Comparison of ENCODE assay signal across 8 mouse cellular contexts in genomic region chr3:86547251-86547791, GRCm38 (mm10). TPM values are rescaled to one million over a fixed set of nuclear protein-coding genes. Genes with fewer than 3 reads are reported as not detected.
DNase-seq lines count a peak whose midpoint lies in the region; ATAC-seq lines count a peak whose summit lies in the region.

No protein-coding gene starts in this region.

- peaks cover 29% of the 10 kb centered on the region for H3K4me1 ChIP-seq in heart, embryonic 15.5 days (replicated peaks)
- peaks cover 29% of the 10 kb centered on the region for H3K4me1 ChIP-seq in liver, embryonic 12.5 days

- peak overlapping the region; percentile 51 for H3K9ac ChIP-seq in heart, embryonic 15.5 days
- H3K9ac ChIP-seq in liver, embryonic 12.5 days: no peak overlapping the region

- no peak overlapping the region for H3K27ac ChIP-seq in heart, embryonic 15.5 days
- no peak overlapping the region for H3K27ac ChIP-seq in liver, embryonic 12.5 days

- H3K4me2 ChIP-seq in heart, embryonic 15.5 days: peak overlapping the region; percentile 70
- H3K4me2 ChIP-seq in liver, embryonic 12.5 days: peak overlapping the region; percentile 62

- 0 out of 2 replicates have a peak, but pooled peaks have one; percentile 32 for ATAC-seq in heart, embryonic 15.5 days (replicated peaks; ENCODE audit: insufficient number of reproducible peaks, insufficient read depth, low FRiP score, low read depth)
- ATAC-seq in liver, embryonic 12.5 days: peak; percentile 13; the same call in 1 of the 2 replicates

- peak; percentile 24 for DNase-seq in adrenal gland, postnatal 14 days
- DNase-seq in adrenal gland, postnatal 4 days (ENCODE audit: low spot score in 2 of 2): no peak
- DNase-seq in retina, embryonic 14.5 days (ENCODE audit: low spot score): peak; percentile 64
- no peak for DNase-seq in retina, postnatal 1 day
- peak; percentile 44 for DNase-seq in splenic B cell, adult 2 months (ENCODE audit: low read depth, low spot score)
- DNase-seq in right cerebral cortex, adult 18-20 months: no peak

- no peaks in the 10 kb centered on the region for H3K9me3 ChIP-seq in heart, embryonic 15.5 days (replicated peaks)
- H3K9me3 ChIP-seq in liver, embryonic 12.5 days (replicated peaks): no peaks in the 10 kb centered on the region

- no peaks in the 10 kb centered on the region for H3K36me3 ChIP-seq in heart, embryonic 15.5 days
- no peaks in the 10 kb centered on the region for H3K36me3 ChIP-seq in liver, embryonic 12.5 days
- H3K36me3 ChIP-seq in splenic B cell, adult 2 months (ENCODE audit: control insufficient read depth, insufficient read depth, low read length, poor library complexity, severe bottlenecking): 0 out of 2 replicates have a peak, but pooled peaks cover 2% of the 10 kb centered on the region

- H3K27me3 ChIP-seq in heart, embryonic 15.5 days: peaks cover 40% of the 10 kb centered on the region
- peaks cover 62% of the 10 kb centered on the region for H3K27me3 ChIP-seq in liver, embryonic 12.5 days (replicated peaks)
- H3K27me3 ChIP-seq in splenic B cell, adult 2 months (ENCODE audit: control insufficient read depth, insufficient read depth, low read length, poor library complexity, severe bottlenecking): peaks cover 2% of the 10 kb centered on the region; the same call in 1 of the 2 replicates

- peak overlapping the region; percentile 46 for H3K4me3 ChIP-seq in heart, embryonic 15.5 days
- peak overlapping the region; percentile 47 for H3K4me3 ChIP-seq in liver, embryonic 12.5 days

- 1% methylated on average over 42 of the region's 42 CpGs for WGBS in heart, embryonic 15.5 days
- 2% methylated on average over 42 of the region's 42 CpGs for WGBS in liver, embryonic 12.5 days (ENCODE audit: insufficient replicate concordance)

RNA-seq across cellular contexts. Expression of gene Mab21l2, which starts 1.1 kb away (rescaled TPM):
- 10.6 and 11.0 TPM in 2 replicates for total RNA-seq in adrenal gland, postnatal 14 days (2021)
- total RNA-seq in adrenal gland, postnatal 4 days (2021): 10 to 100 TPM; 11.9 to 13.4 TPM
- 1.5 and 3.3 TPM in 2 replicates for polyA plus RNA-seq in heart, embryonic 15.5 days (2015; fragmentation: Nextera tagmentation; extraction: Ambion mirVana)
- 2.0 and 2.9 TPM in 2 replicates for polyA plus RNA-seq in liver, embryonic 12.5 days (2016; fragmentation: Nextera tagmentation; extraction: Ambion mirVana)

Comparison
In these comparisons a context has a peak if more than half of its experiments do, and no peak if none do; other contexts are left out.
1. DNase-seq: peak in adrenal gland, postnatal 14 days (single experiment), retina, embryonic 14.5 days (single experiment) and splenic B cell, adult 2 months (single experiment); none in adrenal gland, postnatal 4 days (0 of 2), retina, postnatal 1 day (single experiment) and right cerebral cortex, adult 18-20 months (single experiment).